Mouse (Mus musculus): ENCODE measurements around the gene Mtg2. TPM values are rescaled to one million over a fixed set of nuclear protein-coding genes. Genes with fewer than 3 reads are reported as not detected.

Gene Mtg2
- 0.51 TPM for polyA plus RNA-seq (2014; fragmentation: Illumina TruSeq; extraction: RNeasy Lipid Tissue Mini Kit (QIAGEN cat#74804))

DNA sequence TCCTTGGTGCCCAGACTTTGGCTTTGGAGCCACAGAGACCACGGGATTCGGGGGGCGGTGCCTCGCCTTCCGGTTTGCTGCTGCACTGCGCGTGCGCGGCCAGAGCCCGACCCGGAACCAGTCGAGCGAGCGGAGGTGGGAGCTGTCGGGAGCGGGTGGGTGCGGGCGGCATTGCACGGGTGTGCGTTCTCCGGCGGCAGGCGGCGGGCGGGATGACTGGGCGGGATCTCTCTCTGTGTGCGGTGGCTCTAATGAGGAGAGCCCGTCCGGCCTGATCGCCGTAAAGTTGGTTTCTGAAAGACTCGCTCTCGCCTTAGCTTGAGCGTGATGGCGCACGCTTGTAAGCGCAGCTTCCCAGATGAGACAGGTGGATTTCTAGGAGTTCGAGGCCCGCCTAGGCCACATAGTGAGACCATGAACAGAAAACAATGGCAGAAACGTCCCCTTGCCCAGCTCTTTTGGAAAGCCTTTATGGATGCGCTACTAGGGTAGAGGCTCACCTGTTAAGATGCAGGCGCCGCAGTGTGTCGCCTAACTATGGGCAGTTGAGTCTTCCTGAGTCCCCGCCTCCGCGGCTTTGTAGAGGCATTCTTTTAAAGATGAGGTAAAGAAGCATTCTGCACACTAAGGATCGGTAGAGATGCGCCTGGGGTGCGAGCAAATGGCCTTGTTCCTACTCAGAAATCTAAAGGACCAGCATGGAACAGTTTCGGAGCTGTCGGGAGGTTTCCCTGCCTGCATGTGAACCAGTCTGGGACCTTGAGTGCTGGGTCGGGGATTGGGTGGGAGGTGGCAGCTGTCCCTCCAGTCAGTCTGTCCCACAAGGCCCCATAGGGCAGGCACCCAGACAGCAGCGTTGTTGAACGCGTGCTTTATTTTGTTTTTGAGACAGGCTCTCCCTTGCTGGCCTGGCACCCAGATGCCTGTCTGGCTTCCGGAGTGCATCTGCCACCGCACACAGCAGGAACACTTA, at the start of gene Mtg2:
Mtg2 (plus strand) TSS at position 108 of the 973 bp plus-strand sequence.

GRCm38 (mm10) chr2:180024401-180025098, 45.8 kb upstream of the Mtg2 start, which contains the start of gene Lsm14b:
Gene Lsm14b, plus strand, starts transcription at chr2:180024987.

DNA sequence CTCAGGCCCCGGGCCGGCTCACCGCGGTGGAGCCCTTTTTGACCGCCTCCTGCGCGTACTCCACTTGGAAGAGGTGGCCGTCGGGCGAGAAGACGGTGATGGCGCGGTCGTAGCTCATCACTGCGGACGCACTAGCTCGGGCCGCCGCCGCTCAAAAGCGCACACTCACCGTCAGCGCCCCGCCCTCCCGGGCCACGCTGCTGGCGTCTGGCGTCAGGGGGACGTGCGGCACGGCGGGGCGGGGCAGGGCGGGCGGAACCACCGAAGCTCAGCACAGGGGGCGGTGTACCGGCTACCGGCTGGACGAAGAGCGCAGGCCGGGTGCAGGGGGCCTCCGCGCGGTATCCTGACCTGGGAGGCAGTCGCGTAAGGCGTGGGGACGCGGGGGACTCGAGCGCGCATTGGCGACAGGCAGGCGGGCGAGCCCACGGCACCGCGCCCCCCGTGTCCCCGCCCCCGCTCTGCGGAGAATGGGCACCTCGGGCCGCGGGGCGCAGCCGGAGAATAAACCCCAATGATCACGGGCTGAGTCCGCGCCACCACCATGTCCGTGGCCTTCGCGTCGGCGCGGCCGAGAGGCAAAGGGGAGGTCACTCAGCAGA, 28.0 kb upstream of the Mtg2 start, which contains the start of the genes Psma7 and Ss18l1:
Psma7 (minus strand) TSS at position 178 of the 602 bp plus-strand sequence.
Ss18l1 (plus strand) TSS at position 254 of the 602 bp plus-strand sequence.

DNA sequence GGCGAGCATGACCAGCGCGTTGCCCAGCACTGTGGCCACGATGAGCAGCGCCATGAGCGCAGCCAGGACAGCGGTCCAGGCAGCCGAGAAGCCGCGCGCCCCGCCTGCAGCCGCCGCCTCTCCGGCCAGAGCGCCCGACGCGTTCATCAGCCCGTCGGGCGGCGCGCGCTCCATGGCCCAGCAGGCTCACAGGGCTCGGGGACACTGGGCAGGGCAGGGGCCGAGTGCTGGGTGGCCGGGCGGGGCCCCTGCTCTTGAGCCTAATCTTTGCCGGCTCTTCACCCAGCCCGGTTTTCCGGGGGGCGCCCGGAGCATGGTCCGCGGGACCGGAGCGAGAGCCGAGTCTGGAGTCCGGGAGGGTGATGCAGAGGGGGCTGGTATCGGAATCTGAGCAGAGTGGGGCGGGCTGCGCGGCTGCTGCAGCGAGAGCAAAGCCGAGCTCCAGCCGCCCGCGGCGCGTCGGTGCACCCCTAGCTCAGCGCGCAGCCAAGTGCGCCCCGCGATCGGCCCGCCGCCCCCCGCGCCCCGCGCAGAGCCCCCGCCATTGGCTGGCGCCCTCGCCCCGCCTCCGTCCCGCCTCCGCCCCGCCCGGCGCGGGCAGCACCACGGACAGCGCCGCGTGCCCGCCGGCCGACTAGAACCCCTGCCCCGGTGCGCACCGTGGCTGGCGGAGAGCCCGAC, 33.7 kb downstream of the Mtg2 start, which contains the start of gene Hrh3:
Hrh3 (minus strand) TSS at position 511 of the 681 bp plus-strand sequence.

GRCm38 (mm10) chr2:180118661-180119438, 48.5 kb downstream of the Mtg2 start, which contains the start of gene Osbpl2:
Gene Osbpl2, plus strand, starts transcription at chr2:180119306.

Other genes with a start within 250 kb of the Mtg2 start
- gene Taf4, start 93.9 kb upstream of the Mtg2 start, polyA plus RNA-seq (2014; fragmentation: Illumina TruSeq; extraction: RNeasy Lipid Tissue Mini Kit (QIAGEN cat#74804)): 15.3 TPM
- gene Lsm14b, start 45.6 kb upstream of the Mtg2 start, polyA plus RNA-seq (2014; fragmentation: Illumina TruSeq; extraction: RNeasy Lipid Tissue Mini Kit (QIAGEN cat#74804)): 112 TPM
- 49.5 TPM for gene Psma7, start 28.2 kb upstream of the Mtg2 start, polyA plus RNA-seq (2014; fragmentation: Illumina TruSeq; extraction: RNeasy Lipid Tissue Mini Kit (QIAGEN cat#74804))
- 11.1 TPM for gene Ss18l1, start 28.1 kb upstream of the Mtg2 start, polyA plus RNA-seq (2014; fragmentation: Illumina TruSeq; extraction: RNeasy Lipid Tissue Mini Kit (QIAGEN cat#74804))
- not detected for gene Hrh3, start 33.9 kb downstream of the Mtg2 start, polyA plus RNA-seq (2014; fragmentation: Illumina TruSeq; extraction: RNeasy Lipid Tissue Mini Kit (QIAGEN cat#74804))
- gene Osbpl2, start 48.7 kb downstream of the Mtg2 start, polyA plus RNA-seq (2014; fragmentation: Illumina TruSeq; extraction: RNeasy Lipid Tissue Mini Kit (QIAGEN cat#74804)): 56.6 TPM
- 11.2 TPM for gene Adrm1, start 100.9 kb downstream of the Mtg2 start, polyA plus RNA-seq (2014; fragmentation: Illumina TruSeq; extraction: RNeasy Lipid Tissue Mini Kit (QIAGEN cat#74804))
- gene Lama5, start 155.3 kb downstream of the Mtg2 start, polyA plus RNA-seq (2014; fragmentation: Illumina TruSeq; extraction: RNeasy Lipid Tissue Mini Kit (QIAGEN cat#74804)): 3.3 TPM
- gene Rps21, start 186.8 kb downstream of the Mtg2 start, polyA plus RNA-seq (2014; fragmentation: Illumina TruSeq; extraction: RNeasy Lipid Tissue Mini Kit (QIAGEN cat#74804)): 246 TPM
- gene Cables2, start 202.9 kb downstream of the Mtg2 start, polyA plus RNA-seq (2014; fragmentation: Illumina TruSeq; extraction: RNeasy Lipid Tissue Mini Kit (QIAGEN cat#74804)): 12.3 TPM
- not detected for gene Rbbp8nl, start 219.3 kb downstream of the Mtg2 start, polyA plus RNA-seq (2014; fragmentation: Illumina TruSeq; extraction: RNeasy Lipid Tissue Mini Kit (QIAGEN cat#74804))